Mouse (Mus musculus): ENCODE results near the gene Impdh2.
"Not testable (repeated sequence)": the region's sequence is repeated elsewhere in the genome, so short reads cannot be mapped to it uniquely, and the experiment has no call there.

Impdh2 gene

GRCm38 (mm10) chr9:108600011-108600410 is 39.9 kb downstream of the Impdh2 start:
- DNase-seq (ENCODE audit: low read depth, low spot score), result no peak

GRCm38 (mm10) chr9:108601986-108602385 is 41.9 kb downstream of the Impdh2 start:
- DNase-seq (ENCODE audit: low read depth, low spot score), result no peak

- DNase-seq (ENCODE audit: low read depth, low spot score), result not testable (repeated sequence)
These were observed 47.8 kb downstream of the Impdh2 start for GRCm38 (mm10) chr9:108607929-108608328.

GRCm38 (mm10) chr9:108608889-108609288 is 48.8 kb downstream of the Impdh2 start:
- no peak for DNase-seq (ENCODE audit: low read depth, low spot score)

GRCm38 (mm10) chr9:108611488-108611887 is 51.4 kb downstream of the Impdh2 start:
- no peak for DNase-seq (ENCODE audit: low read depth, low spot score)

Measured in CD4-positive, CD25-positive, alpha-beta regulatory T cell, adult 2 months (primary cell).